ENCODE assay signal across 9 mouse cellular contexts in the genomic region with DNA sequence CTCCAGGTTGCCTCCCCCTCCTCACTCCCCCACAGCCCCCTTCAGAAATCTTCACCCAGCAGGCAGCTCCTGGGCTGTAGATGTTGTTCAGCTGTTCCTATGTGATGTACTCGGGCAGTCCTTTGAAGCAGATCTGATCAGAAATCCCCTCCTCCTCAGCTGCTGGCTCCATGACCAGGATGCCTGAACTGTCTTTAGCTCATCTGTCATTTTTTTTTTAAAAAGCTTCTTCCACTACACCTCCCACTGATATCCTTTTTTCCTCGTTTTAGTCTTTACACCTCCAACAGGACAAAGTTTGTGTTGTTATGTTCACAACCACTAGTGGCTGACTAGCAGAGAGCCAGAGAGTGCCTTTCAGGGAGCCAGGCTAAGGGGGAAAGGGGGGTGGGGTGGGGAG.
DNase-seq lines count a peak whose midpoint lies in the region; ATAC-seq and TF ChIP-seq lines count a peak whose summit lies in the region.
"Had no signal": no experiment of that assay in that cellular context is flagged by ENCODE, and none has a peak within 500 bp of the region (broad histone marks: within the 10 kb centered on the region; RNA-seq: fewer than 3 reads in every experiment).

No protein-coding gene starts in this region.

- peaks cover 33% of the 10 kb centered on the region for H3K79me2 ChIP-seq in macrophage (ENCODE audit: inconsistent target)

- TF ChIP-seq CTCF in bone marrow macrophage, adult 2 months (IDR thresholded peaks at IDR 0.05; ENCODE audit: low read depth, low read length): no peak

- no peaks in the 10 kb centered on the region for H3K9me3 ChIP-seq in heart, embryonic 10.5 days

- no peak for TF ChIP-seq POLR2A in bone marrow macrophage, adult 2 months (IDR thresholded peaks at IDR 0.05; ENCODE audit: borderline replicate concordance, low read depth, low read length)

- peaks cover 55% of the 10 kb centered on the region for H3K4me1 ChIP-seq in heart, embryonic 10.5 days
- peaks cover 31% of the 10 kb centered on the region for H3K4me1 ChIP-seq in bone marrow macrophage, adult 2 months (ENCODE audit: control insufficient read depth, insufficient read depth, low read length)

- H3K4me3 ChIP-seq in heart, embryonic 10.5 days: peak overlapping the region; percentile 61
- peak overlapping the region; percentile 69 for H3K4me3 ChIP-seq in bone marrow macrophage, adult 2 months (ENCODE audit: insufficient read depth, low read length)
- H3K4me3 ChIP-seq in macrophage (ENCODE audit: inconsistent target): peak overlapping the region; percentile 83

- 7% methylated on average over 2 of the region's 2 CpGs for WGBS in heart, embryonic 10.5 days
- WGBS in macrophage (ENCODE audit: missing documents): 28% methylated on average over 2 of the region's 2 CpGs

- ATAC-seq in erythroblast, adult 5-6 weeks (replicated peaks; ENCODE audit: low FRiP score, poor library complexity, severe bottlenecking): no peak

- 0 out of 2 replicates have a peak, but pooled peaks cover 8% of the 10 kb centered on the region for H3K36me3 ChIP-seq in heart, embryonic 10.5 days
- H3K36me3 ChIP-seq in macrophage (ENCODE audit: inconsistent target): no peaks in the 10 kb centered on the region

- peaks cover 13% of the 10 kb centered on the region for H3K27me3 ChIP-seq in heart, embryonic 10.5 days (ENCODE audit: insufficient read depth, poor library complexity, severe bottlenecking)

- H3K27ac ChIP-seq in heart, embryonic 10.5 days: no peak overlapping the region
- H3K27ac ChIP-seq in bone marrow macrophage, adult 2 months (ENCODE audit: insufficient read depth, low read depth, low read length): peak overlapping the region; percentile 73
- H3K27ac ChIP-seq in macrophage: peak overlapping the region; percentile 70

- DNase-seq in heart, embryonic 10.5 days (ENCODE audit: low spot score): no peak
- DNase-seq in heart, adult 9 months (ENCODE audit: low spot score in 2 of 2): no peak
- peak; percentile 10 for DNase-seq in forelimb bud, embryonic 11.5 days (ENCODE audit: low read depth, low spot score)
- no peak for DNase-seq in adipocyte (ENCODE audit: low spot score)
- no peak for DNase-seq in retina, embryonic 14.5 days (ENCODE audit: low spot score)
- DNase-seq: adrenal gland, adult 8-10 months had no signal
